Mouse (Mus musculus) heart, postnatal 4 days (tissue): ENCODE data around the gene H2-DMb2. TPM values are rescaled to one million over a fixed set of nuclear protein-coding genes. Genes with fewer than 3 reads are reported as not detected.

Source experiments
- total RNA-seq, 2 experiments: library from RNA; stranded (reverse); gene quantifications; 2 replicates each; pipeline ENCODE4 v1.2.3; 2021

The H2-DMb2 gene
- total RNA-seq, 2 experiments from 2014 or later: 0.55 to 0.72 TPM

Other genes starting within 250 kb of the H2-DMb2 start
- not detected for gene Platr17, start 238.2 kb upstream of the H2-DMb2 start, total RNA-seq
- gene Daxx, start 233.9 kb upstream of the H2-DMb2 start, total RNA-seq: 10 to 100 TPM; 16.5 to 18.0 TPM
- 10 to 100 TPM; 72.3 to 78.5 TPM for gene Tapbp, start 227.4 kb upstream of the H2-DMb2 start, total RNA-seq
- 10 to 100 TPM; 34.3 to 35.8 TPM for gene Zbtb22, start 227.4 kb upstream of the H2-DMb2 start, total RNA-seq
- gene Rgl2, start 213.8 kb upstream of the H2-DMb2 start, total RNA-seq: 10 to 100 TPM; 56.5 to 58.1 TPM
- gene Pfdn6, start 203.0 kb upstream of the H2-DMb2 start, total RNA-seq: 10 to 100 TPM; 78.0 to 79.5 TPM
- 10 to 100 TPM; 13.3 to 14.4 TPM for gene Wdr46, start 202.6 kb upstream of the H2-DMb2 start, total RNA-seq
- gene B3galt4, start 191.8 kb upstream of the H2-DMb2 start, total RNA-seq: 1 to 10 TPM; 2.3 to 2.9 TPM
- 10 to 100 TPM; 38.1 to 40.1 TPM for gene Vps52, start 187.5 kb upstream of the H2-DMb2 start, total RNA-seq
- gene Rps18, start 187.3 kb upstream of the H2-DMb2 start, total RNA-seq: 100 to 1,000 TPM; 648 to 719 TPM
- gene H2-K1, start 143.0 kb upstream of the H2-DMb2 start, total RNA-seq: 10 to 100 TPM; 33.9 to 35.4 TPM
- 10 to 100 TPM; 18.7 to 19.8 TPM for gene Ring1, start 118.6 kb upstream of the H2-DMb2 start, total RNA-seq
- gene H2-Ke6, start 115.2 kb upstream of the H2-DMb2 start, total RNA-seq: 10 to 100 TPM; 63.6 to 69.6 TPM
- 10 to 100 TPM; 83.8 to 86.5 TPM for gene Slc39a7, start 111.6 kb upstream of the H2-DMb2 start, total RNA-seq
- gene Rxrb, start 111.5 kb upstream of the H2-DMb2 start, total RNA-seq: 10 to 100 TPM; 35.5 to 39.5 TPM
- 1 to 10 TPM; 1.4 to 2.2 TPM for gene Col11a2, start 103.9 kb upstream of the H2-DMb2 start, total RNA-seq
- gene H2-Oa, start 51.0 kb upstream of the H2-DMb2 start, total RNA-seq: not detected
- 1 to 10 TPM; 5.6 to 6.0 TPM for gene H2-DMa, start 23.8 kb upstream of the H2-DMb2 start, total RNA-seq
- gene Brd2, start 20.7 kb upstream of the H2-DMb2 start, total RNA-seq: 100 to 1,000 TPM; 125 to 128 TPM
- under 1 TPM; 0.26 to 0.68 TPM for gene H2-DMb1, start 9.8 kb downstream of the H2-DMb2 start, total RNA-seq
- gene Tap1, start 44.2 kb downstream of the H2-DMb2 start, total RNA-seq: 1 to 10 TPM; 4.8 to 5.4 TPM
- 1 to 10 TPM; 2.5 to 3.8 TPM for gene Psmb9, start 44.5 kb downstream of the H2-DMb2 start, total RNA-seq
- 1 to 10 TPM; 3.7 to 7.0 TPM for gene Psmb8, start 54.4 kb downstream of the H2-DMb2 start, total RNA-seq
- gene Tap2, start 60.2 kb downstream of the H2-DMb2 start, total RNA-seq: 10 to 100 TPM; 10.7 to 12.3 TPM
- gene H2-Ob, start 95.6 kb downstream of the H2-DMb2 start, total RNA-seq: under 1 TPM; 0.23 to 0.38 TPM
- gene H2-Ab1, start 114.4 kb downstream of the H2-DMb2 start, total RNA-seq: 1 to 10 TPM; 2.4 to 3.1 TPM
- gene H2-Aa, start 144.5 kb downstream of the H2-DMb2 start, total RNA-seq: 1 to 10 TPM; 2.2 to 3.0 TPM
- gene H2-Eb1, start 162.6 kb downstream of the H2-DMb2 start, total RNA-seq: 1 to 10 TPM; 4.0 to 4.9 TPM
- not detected for gene H2-Eb2, start 182.4 kb downstream of the H2-DMb2 start, total RNA-seq
- gene Btnl2, start 211.5 kb downstream of the H2-DMb2 start, total RNA-seq: under 1 TPM; 0.09 to 0.31 TPM
- not detected for gene Btnl1, start 233.8 kb downstream of the H2-DMb2 start, total RNA-seq